Mouse (Mus musculus): ENCODE data around the gene Cd1d1.

DNA sequence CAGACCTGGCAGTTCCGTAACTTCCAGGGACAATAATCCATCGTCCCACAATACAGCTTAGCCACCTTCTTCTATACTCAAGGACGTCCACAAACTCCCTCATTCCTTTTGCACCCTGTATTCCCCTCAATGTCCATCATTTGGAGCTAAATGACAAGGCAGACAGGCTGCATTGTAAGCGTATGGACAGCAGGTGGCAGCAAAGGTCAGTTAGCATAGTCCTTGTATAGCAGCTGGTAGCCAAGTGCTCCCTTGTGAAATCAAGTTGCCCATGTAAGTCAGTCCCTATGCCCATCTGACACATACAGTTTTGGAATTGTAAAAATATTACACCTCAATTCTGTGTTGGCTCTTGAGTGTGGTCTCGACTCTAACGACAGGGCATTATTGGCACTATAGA is 31.6 kb upstream of the Cd1d1 start:
- peak; percentile 86; the same call in 1 of the 2 replicates for TF ChIP-seq ZC3H11A (IDR thresholded peaks at IDR 0.05; ENCODE audit: borderline replicate concordance, low read depth, low read length)
- TF ChIP-seq ZNF384 (IDR thresholded peaks at IDR 0.05; ENCODE audit: low read depth, low read length), result no peak
- no peak for TF ChIP-seq HCFC1 (IDR thresholded peaks at IDR 0.05; ENCODE audit: borderline replicate concordance, insufficient read depth, low read length)
- no peak for TF ChIP-seq MAFK (IDR thresholded peaks at IDR 0.05; ENCODE audit: insufficient read depth, low read depth, low read length)
